Mouse (Mus musculus): ENCODE data around the gene Psors1c2. TPM values are rescaled to one million over a fixed set of nuclear protein-coding genes. Genes with fewer than 3 reads are reported as not detected.
A peak's percentile ranks its signal among the peaks of the same experiment; 100 is the strongest.

Psors1c2 gene
- polyA plus RNA-seq, 1 experiment from 2014 or later: 0.80 TPM

GRCm38 (mm10) chr17:35570836-35571235 is 37.8 kb downstream of the Psors1c2 start:
- no peak overlapping the region for H3K4me3 ChIP-seq (replicated peaks)
- no peak overlapping the region for H3K4me2 ChIP-seq (replicated peaks)
- no peak overlapping the region for H3K27ac ChIP-seq
- H3K36me3 ChIP-seq: no peaks in the 10 kb centered on the region
- peaks cover 8% of the 10 kb centered on the region for H3K4me1 ChIP-seq (replicated peaks)
- WGBS: 78% methylated on average over 14 of the region's 14 CpGs
- peaks cover 18% of the 10 kb centered on the region for H3K27me3 ChIP-seq (replicated peaks)
- ATAC-seq: no peak
- no peak overlapping the region for H3K9ac ChIP-seq
- H3K9me3 ChIP-seq: no peaks in the 10 kb centered on the region

- Histone ChIP-seq H3K4me3 (replicated peaks) (no peak overlapping the region), H3K27me3 (replicated peaks) (peaks cover 18% of the 10 kb centered on the region), H3K9ac (no peak overlapping the region), H3K36me3 (no peaks in the 10 kb centered on the region), H3K4me2 (replicated peaks) (no peak overlapping the region), H3K27ac (no peak overlapping the region), H3K9me3 (no peaks in the 10 kb centered on the region), H3K4me1 (replicated peaks) (peaks cover 8% of the 10 kb centered on the region)
- no peak for ATAC-seq
- WGBS: 96% methylated on average over 7 of the region's 7 CpGs
Observed at GRCm38 (mm10) chr17:35571477-35571876, 38.5 kb downstream of the Psors1c2 start.

GRCm38 (mm10) chr17:35578211-35578610 is 45.2 kb downstream of the Psors1c2 start:
- 21% methylated on average over 6 of the region's 6 CpGs for WGBS
- Histone ChIP-seq H3K27ac (no peak overlapping the region), H3K36me3 (no peaks in the 10 kb centered on the region), H3K4me3 (replicated peaks) (no peak overlapping the region), H3K9ac (no peak overlapping the region), H3K4me1 (replicated peaks) (0 out of 2 replicates have a peak, but pooled peaks cover 5% of the 10 kb centered on the region), H3K4me2 (replicated peaks) (no peak overlapping the region), H3K27me3 (replicated peaks) (no peaks in the 10 kb centered on the region), H3K9me3 (no peaks in the 10 kb centered on the region)
- peak; percentile 69; the same call in 1 of the 2 replicates for ATAC-seq

GRCm38 (mm10) chr17:35582900-35583299 is 49.9 kb downstream of the Psors1c2 start:
- Histone ChIP-seq H3K4me1 (replicated peaks) (no peaks in the 10 kb centered on the region), H3K27me3 (replicated peaks) (no peaks in the 10 kb centered on the region), H3K4me2 (replicated peaks) (no peak overlapping the region), H3K9ac (no peak overlapping the region), H3K4me3 (replicated peaks) (no peak overlapping the region), H3K9me3 (no peaks in the 10 kb centered on the region), H3K27ac (no peak overlapping the region), H3K36me3 (no peaks in the 10 kb centered on the region)
- ATAC-seq: no peak
- WGBS: 96% methylated on average over 1 of the region's 1 CpGs

Other genes starting within 250 kb of the Psors1c2 start
- gene H2-Q1, start 212.8 kb upstream of the Psors1c2 start, polyA plus RNA-seq (2015; fragmentation: Nextera tagmentation; extraction: Ambion mirVana): 4.9 and 6.2 TPM in 2 replicates
- gene H2-Q2, start 191.0 kb upstream of the Psors1c2 start, polyA plus RNA-seq (2015; fragmentation: Nextera tagmentation; extraction: Ambion mirVana): 84.5 and 93.5 TPM in 2 replicates
- gene H2-Q4, start 153.6 kb upstream of the Psors1c2 start, polyA plus RNA-seq (2015; fragmentation: Nextera tagmentation; extraction: Ambion mirVana): 5.5 and 6.4 TPM in 2 replicates
- 1.7 and 2.1 TPM in 2 replicates for gene H2-Q6, start 108.4 kb upstream of the Psors1c2 start, polyA plus RNA-seq (2015; fragmentation: Nextera tagmentation; extraction: Ambion mirVana)
- 6.5 and 6.7 TPM in 2 replicates for gene H2-Q7, start 94.0 kb upstream of the Psors1c2 start, polyA plus RNA-seq (2015; fragmentation: Nextera tagmentation; extraction: Ambion mirVana)
- 38.8 and 51.7 TPM in 2 replicates for gene H2-Q10, start 63.1 kb upstream of the Psors1c2 start, polyA plus RNA-seq (2015; fragmentation: Nextera tagmentation; extraction: Ambion mirVana)
- gene Pou5f1, start 27.2 kb upstream of the Psors1c2 start, polyA plus RNA-seq (2015; fragmentation: Nextera tagmentation; extraction: Ambion mirVana): not detected in 2 replicates
- gene Tcf19, start 16.4 kb upstream of the Psors1c2 start, polyA plus RNA-seq (2015; fragmentation: Nextera tagmentation; extraction: Ambion mirVana): 63.6 and 66.4 TPM in 2 replicates
- gene Cchcr1, start 16.1 kb upstream of the Psors1c2 start, polyA plus RNA-seq (2015; fragmentation: Nextera tagmentation; extraction: Ambion mirVana): 15.4 and 15.8 TPM in 2 replicates
- 0.05 TPM in 1 of 2 replicates, not detected in the other for gene Cdsn, start 18.9 kb downstream of the Psors1c2 start, polyA plus RNA-seq (2015; fragmentation: Nextera tagmentation; extraction: Ambion mirVana)
- not detected in 2 replicates for gene 2300002M23Rik, start 34.2 kb downstream of the Psors1c2 start, polyA plus RNA-seq (2015; fragmentation: Nextera tagmentation; extraction: Ambion mirVana)
- 2.6 and 2.8 TPM in 2 replicates for gene Sfta2, start 68.3 kb downstream of the Psors1c2 start, polyA plus RNA-seq (2015; fragmentation: Nextera tagmentation; extraction: Ambion mirVana)
- gene Gm9573, start 93.4 kb downstream of the Psors1c2 start, polyA plus RNA-seq (2015; fragmentation: Nextera tagmentation; extraction: Ambion mirVana): not detected in 2 replicates
- 0.39 and 0.44 TPM in 2 replicates for gene Mucl3, start 110.5 kb downstream of the Psors1c2 start, polyA plus RNA-seq (2015; fragmentation: Nextera tagmentation; extraction: Ambion mirVana)
- 18.3 and 18.9 TPM in 2 replicates for gene Vars2, start 134.4 kb downstream of the Psors1c2 start, polyA plus RNA-seq (2015; fragmentation: Nextera tagmentation; extraction: Ambion mirVana)
- 43.8 TPM in 2 replicates for gene Gtf2h4, start 140.5 kb downstream of the Psors1c2 start, polyA plus RNA-seq (2015; fragmentation: Nextera tagmentation; extraction: Ambion mirVana)
- 54.0 and 54.2 TPM in 2 replicates for gene Ddr1, start 171.4 kb downstream of the Psors1c2 start, polyA plus RNA-seq (2015; fragmentation: Nextera tagmentation; extraction: Ambion mirVana)